Comparison of ENCODE assay signal across 8 mouse cellular contexts in genomic region chr19:37886355-37887120, GRCm38 (mm10).
DNase-seq lines count a peak whose midpoint lies in the region; ATAC-seq and TF ChIP-seq lines count a peak whose summit lies in the region.

No protein-coding gene starts in this region.

- ATAC-seq in embryonic facial prominence, embryonic 15.5 days (ENCODE audit: insufficient number of reproducible peaks, low FRiP score, low TSS enrichment, low read depth): no peak

- TF ChIP-seq POLR2A in MEL (IDR thresholded peaks at IDR 0.05; ENCODE audit: control insufficient read depth in 1 of 2, insufficient read depth in 1 of 2, low read depth in 1 of 2, low read length in 2 of 2, poor library complexity in 1 of 2): no peak
- TF ChIP-seq POLR2A in bone marrow, adult 2 months (IDR thresholded peaks at IDR 0.05; ENCODE audit: borderline replicate concordance, control insufficient read depth, low read depth, low read length): no peak
- no peak for TF ChIP-seq POLR2A in lung, adult 2 months (IDR thresholded peaks at IDR 0.05; ENCODE audit: borderline replicate concordance, extremely low read depth, low read depth, low read length)

- H3K4me3 ChIP-seq in MEL (ENCODE audit: control insufficient read depth in 1 of 2, insufficient read depth in 1 of 2, low read depth in 2 of 2, low read length in 2 of 2): no peak overlapping the region
- H3K4me3 ChIP-seq in bone marrow, adult 2 months (replicated peaks; ENCODE audit: control insufficient read depth, low read depth, low read length): no peak overlapping the region
- H3K4me3 ChIP-seq in embryonic facial prominence, embryonic 15.5 days (replicated peaks): peak overlapping the region; percentile 30
- no peak overlapping the region for H3K4me3 ChIP-seq in lung, adult 2 months (replicated peaks; ENCODE audit: extremely low read depth, low read depth, low read length)

- H3K4me2 ChIP-seq in embryonic facial prominence, embryonic 15.5 days (replicated peaks): peak overlapping the region; percentile 56

- no peaks in the 10 kb centered on the region for H3K36me3 ChIP-seq in MEL (ENCODE audit: control insufficient read depth in 1 of 2, insufficient read depth in 2 of 2, low read length in 2 of 2)
- H3K36me3 ChIP-seq in embryonic facial prominence, embryonic 15.5 days: no peaks in the 10 kb centered on the region

- DNase-seq in MEL (ENCODE audit: low read depth, low spot score): peak; percentile 41
- DNase-seq in heart, postnatal 10 days: peak; percentile 69 to 78
- DNase-seq in large intestine, adult 2 months (ENCODE audit: low read depth, low spot score): peak; percentile 35
- peak; percentile 38 for DNase-seq in lung, adult 2 months
- peak; percentile 82 for DNase-seq in retina, postnatal 1 day
- no peak for DNase-seq in spleen, adult 12 weeks (ENCODE audit: low spot score)

- H3K9me3 ChIP-seq in MEL (replicated peaks; ENCODE audit: insufficient read depth, low read length): no peaks in the 10 kb centered on the region
- no peaks in the 10 kb centered on the region for H3K9me3 ChIP-seq in embryonic facial prominence, embryonic 15.5 days (replicated peaks)

- H3K27ac ChIP-seq in MEL (ENCODE audit: control insufficient read depth, low read depth, low read length): no peak overlapping the region
- H3K27ac ChIP-seq in bone marrow, adult 2 months (ENCODE audit: control insufficient read depth, insufficient read depth, low read depth, low read length, poor library complexity): no peak overlapping the region
- H3K27ac ChIP-seq in embryonic facial prominence, embryonic 15.5 days (replicated peaks): no peak overlapping the region

- no peak overlapping the region for H3K9ac ChIP-seq in MEL (ENCODE audit: control insufficient read depth, low read depth, low read length, poor library complexity, severe bottlenecking)
- no peak overlapping the region for H3K9ac ChIP-seq in embryonic facial prominence, embryonic 15.5 days

- peak; percentile 66 to 77 (median 71) for TF ChIP-seq CTCF in MEL (IDR thresholded peaks at IDR 0.05 in 2 of 3, conservative IDR thresholded peaks at IDR 0.05 in 1 of 3; ENCODE audit: control insufficient read depth in 1 of 3, insufficient read depth in 1 of 3, low read depth in 2 of 3, low read length in 3 of 3, poor library complexity in 1 of 3, severe bottlenecking in 1 of 3)
- peak; percentile 53 for TF ChIP-seq CTCF in bone marrow, adult 2 months (IDR thresholded peaks at IDR 0.05; ENCODE audit: control insufficient read depth, insufficient read depth, low read length)
- peak; percentile 58 for TF ChIP-seq CTCF in lung, adult 2 months (IDR thresholded peaks at IDR 0.05; ENCODE audit: insufficient read depth, low read length)

- intact Hi-C loops in heart, postnatal 10 days (cut with DNase I): loop anchor here (1.0 to 10.0 kb wide), 3 partner anchors 182 to 322 kb away; no protein-coding TSS in a partner anchor

- H3K27me3 ChIP-seq in MEL (ENCODE audit: control insufficient read depth in 1 of 2, insufficient read depth in 2 of 2, low read length in 2 of 2): peaks cover 0 to under 1% of the 10 kb centered on the region in 2 experiments; a peak in 1 of 4 replicates
- 0 out of 2 replicates have a peak, but pooled peaks cover 5% of the 10 kb centered on the region for H3K27me3 ChIP-seq in embryonic facial prominence, embryonic 15.5 days

- H3K4me1 ChIP-seq in MEL (ENCODE audit: control insufficient read depth in 1 of 2, insufficient read depth in 2 of 2, low read length in 2 of 2): no peaks in the 10 kb centered on the region
- H3K4me1 ChIP-seq in bone marrow, adult 2 months (ENCODE audit: control insufficient read depth, insufficient read depth, low read length): no peaks in the 10 kb centered on the region; the same call in 1 of the 2 replicates
- 0 out of 2 replicates have a peak, but pooled peaks cover 5% of the 10 kb centered on the region for H3K4me1 ChIP-seq in embryonic facial prominence, embryonic 15.5 days
- no peaks in the 10 kb centered on the region; the same call in 1 of the 2 replicates for H3K4me1 ChIP-seq in lung, adult 2 months (ENCODE audit: control insufficient read depth, insufficient read depth, low read length)

- no peaks in the 10 kb centered on the region for H3K79me2 ChIP-seq in MEL (ENCODE audit: control insufficient read depth, insufficient read depth, low read length, poor library complexity)

- peak; percentile 82 for TF ChIP-seq RAD21 in MEL (IDR thresholded peaks at IDR 0.05; ENCODE audit: low read depth, low read length)

- 11% methylated on average over 15 of the region's 15 CpGs for WGBS in bone marrow, adult 2 months
- WGBS in embryonic facial prominence, embryonic 15.5 days: 9% methylated on average over 15 of the region's 15 CpGs
- WGBS in large intestine, adult 2 months: 16% methylated on average over 15 of the region's 15 CpGs
- WGBS in lung, adult 2 months: 12% methylated on average over 15 of the region's 15 CpGs

- TF ChIP-seq EP300 in MEL (IDR thresholded peaks at IDR 0.05; ENCODE audit: low read depth in 1 of 2, low read length in 2 of 2): no peak

TF ChIP-seq in MEL, 35 proteins besides CTCF, POLR2A, EP300 and RAD21:
- no peak for TF ChIP-seq GABPA (IDR thresholded peaks at IDR 0.05; ENCODE audit: low read depth, low read length)
- no peak for TF ChIP-seq ETS1 (IDR thresholded peaks at IDR 0.05; ENCODE audit: low read depth, low read length)
- TF ChIP-seq USF1 (IDR thresholded peaks at IDR 0.05; ENCODE audit: low read depth, low read length): no peak
- no peak for TF ChIP-seq SIN3A (IDR thresholded peaks at IDR 0.05; ENCODE audit: low read length)
- no peak for TF ChIP-seq JUND (IDR thresholded peaks at IDR 0.05; ENCODE audit: low read depth, low read length)
- TF ChIP-seq TCF12 (IDR thresholded peaks at IDR 0.05; ENCODE audit: low read depth, low read length): no peak
- TF ChIP-seq ZKSCAN1 (IDR thresholded peaks at IDR 0.05; ENCODE audit: low read depth, low read length): no peak
- TF ChIP-seq MEF2A (IDR thresholded peaks at IDR 0.05; ENCODE audit: extremely low read depth, insufficient replicate concordance, low read depth, low read length, poor library complexity, severe bottlenecking): no peak
- no peak for TF ChIP-seq MXI1 (IDR thresholded peaks at IDR 0.05; ENCODE audit: low read depth, low read length)
- TF ChIP-seq POLR2AphosphoS5 (IDR thresholded peaks at IDR 0.05; ENCODE audit: borderline replicate concordance, low read depth, low read length): no peak
- no peak for TF ChIP-seq CHD2 (IDR thresholded peaks at IDR 0.05; ENCODE audit: low read length)
- TF ChIP-seq ZC3H11A (IDR thresholded peaks at IDR 0.05; ENCODE audit: low read depth, low read length): peak; percentile 66
- TF ChIP-seq ZNF384 (IDR thresholded peaks at IDR 0.05; ENCODE audit: low read depth, low read length): no peak
- TF ChIP-seq POLR2AphosphoS2 (IDR thresholded peaks at IDR 0.05; ENCODE audit: low read length): no peak
- TF ChIP-seq SMC3 (IDR thresholded peaks at IDR 0.05; ENCODE audit: low read depth, low read length): peak; percentile 86
- no peak for TF ChIP-seq TBP (IDR thresholded peaks at IDR 0.05; ENCODE audit: low read depth, low read length)
